Mouse (Mus musculus) cerebellum, postnatal 25 days (tissue): Measurements from ENCODE around the gene Susd3.

Source experiments
- DNase-seq, 2 experiments: peaks; one replicate each; pipeline ENCODE4 v3.0.0; 2021; ENCODE audit warnings: mixed read lengths in 2 of 2

Susd3 gene

GRCm38 (mm10) chr13:49209306-49209705 lies 39.2 kb downstream of the Susd3 start:
- no peak for DNase-seq

GRCm38 (mm10) chr13:49206341-49206740 lies 42.2 kb downstream of the Susd3 start:
- DNase-seq: peak in 1 of 2 experiments; percentile 6

GRCm38 (mm10) chr13:49205381-49205998 lies 43.0 kb downstream of the Susd3 start:
- peak; percentile 86 to 90 for DNase-seq

GRCm38 (mm10) chr13:49202556-49202955 lies 46.0 kb downstream of the Susd3 start:
- no peak for DNase-seq

DNA sequence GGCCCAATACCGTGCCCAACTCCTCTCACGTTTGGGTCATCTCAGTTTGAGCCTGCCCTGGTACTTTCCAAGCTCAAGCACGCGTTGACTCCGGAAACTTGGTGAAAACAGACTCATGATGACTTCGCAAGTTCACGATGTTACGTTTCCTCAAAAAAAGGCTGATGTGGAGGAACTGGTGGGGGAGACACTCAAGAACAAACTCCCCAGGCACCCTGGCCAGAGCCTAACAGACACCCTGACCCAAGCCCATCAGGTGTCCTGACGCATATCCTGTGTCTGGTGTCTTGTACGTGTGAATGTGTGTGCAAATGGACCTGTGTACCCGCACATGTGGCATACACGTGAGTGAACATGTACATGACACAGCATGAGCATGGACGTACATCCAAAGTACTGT lies 47.8 kb downstream of the Susd3 start:
- no peak for DNase-seq

DNA sequence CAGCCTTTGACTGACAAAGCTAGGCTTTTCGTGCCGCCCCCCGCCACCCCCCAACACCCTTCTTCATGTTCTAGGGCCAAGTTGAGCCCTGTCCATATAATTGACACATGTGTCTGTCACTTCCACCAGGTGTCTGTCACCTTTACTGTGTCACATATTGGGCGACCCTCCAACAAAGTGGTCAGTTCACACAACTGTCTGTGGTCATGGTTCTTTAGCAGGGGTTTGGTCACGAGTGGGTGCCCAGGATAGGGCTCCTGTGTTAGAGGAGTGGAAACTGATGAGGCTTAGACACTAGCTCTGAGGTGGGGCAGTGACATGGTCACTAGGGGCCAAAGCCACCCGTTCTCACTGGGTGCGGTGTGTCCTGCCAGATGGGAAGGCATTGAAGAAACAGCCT lies 48.6 kb downstream of the Susd3 start:
- no peak for DNase-seq

GRCm38 (mm10) chr13:49198734-49199133 lies 49.8 kb downstream of the Susd3 start:
- no peak for DNase-seq

GRCm38 (mm10) chr13:49196766-49197165 lies 51.7 kb downstream of the Susd3 start:
- DNase-seq: no peak

DNA sequence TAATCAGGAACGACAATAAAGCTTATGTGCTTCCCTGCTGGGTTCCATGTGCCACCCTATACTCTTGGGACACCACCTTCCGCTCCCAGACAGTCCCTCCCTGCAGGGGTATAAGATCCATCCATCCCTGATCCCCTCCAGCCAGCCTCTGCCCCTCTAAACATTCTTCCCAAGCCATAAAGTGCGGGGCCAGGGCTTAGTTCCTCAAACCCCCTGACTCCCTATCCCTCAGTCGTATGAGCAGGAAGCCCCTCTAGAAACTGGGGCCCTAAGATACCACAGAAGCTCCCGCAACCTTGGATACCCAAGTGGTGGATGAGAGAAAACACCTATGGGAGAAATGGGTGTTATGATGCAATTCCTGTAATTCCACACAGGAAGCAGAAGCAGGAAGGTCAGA lies 52.3 kb downstream of the Susd3 start:
- no peak for DNase-seq

DNA sequence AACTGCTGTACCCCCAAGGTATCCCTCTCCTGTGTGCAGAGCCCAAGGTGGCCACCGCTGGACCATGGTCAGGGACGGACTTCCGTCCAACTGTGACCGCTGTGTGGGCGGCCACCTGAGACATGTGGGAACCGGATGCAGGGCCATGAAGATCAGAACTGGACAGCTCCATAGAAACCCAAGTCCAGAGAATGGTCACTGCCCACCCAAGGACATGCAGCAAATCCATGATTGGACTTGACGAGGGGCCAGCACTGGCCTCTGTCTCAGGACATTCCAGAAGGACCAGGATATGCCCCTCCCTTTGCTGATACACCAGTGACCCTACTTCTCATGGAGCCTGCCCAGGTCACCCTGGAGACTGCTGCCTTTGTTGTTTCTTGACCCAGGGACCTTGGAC lies 52.9 kb downstream of the Susd3 start:
- DNase-seq: no peak

DNA sequence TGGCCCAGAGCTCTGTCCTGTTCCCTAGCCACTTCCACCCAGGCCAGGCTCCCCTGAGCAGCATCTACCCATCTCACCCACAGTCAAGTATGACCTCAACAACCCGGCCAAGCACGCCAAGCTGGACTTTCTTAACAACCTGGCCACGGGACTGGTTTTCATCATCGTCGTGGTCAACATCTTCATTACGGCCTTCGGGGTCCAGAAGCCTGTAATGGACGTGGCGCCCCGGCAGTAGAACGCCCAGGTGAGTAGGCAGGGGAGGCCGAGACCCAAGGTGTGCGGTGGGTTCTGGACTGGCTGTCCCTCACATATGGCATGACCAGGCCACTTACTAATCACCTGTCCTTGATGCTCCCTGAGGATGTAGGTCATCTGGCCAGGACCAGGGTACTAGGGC lies 53.7 kb downstream of the Susd3 start:
- DNase-seq: no peak

- no peak for DNase-seq
Observed at GRCm38 (mm10) chr13:49193650-49194049, 54.9 kb downstream of the Susd3 start.

GRCm38 (mm10) chr13:49192156-49192855 lies 56.2 kb downstream of the Susd3 start:
- DNase-seq: no peak

GRCm38 (mm10) chr13:49191673-49192035 lies 56.9 kb downstream of the Susd3 start:
- no peak for DNase-seq

- DNase-seq: no peak
Observed at GRCm38 (mm10) chr13:49190876-49191672, 57.4 kb downstream of the Susd3 start.

GRCm38 (mm10) chr13:49189970-49190870 lies 58.3 kb downstream of the Susd3 start:
- DNase-seq: no peak

DNA sequence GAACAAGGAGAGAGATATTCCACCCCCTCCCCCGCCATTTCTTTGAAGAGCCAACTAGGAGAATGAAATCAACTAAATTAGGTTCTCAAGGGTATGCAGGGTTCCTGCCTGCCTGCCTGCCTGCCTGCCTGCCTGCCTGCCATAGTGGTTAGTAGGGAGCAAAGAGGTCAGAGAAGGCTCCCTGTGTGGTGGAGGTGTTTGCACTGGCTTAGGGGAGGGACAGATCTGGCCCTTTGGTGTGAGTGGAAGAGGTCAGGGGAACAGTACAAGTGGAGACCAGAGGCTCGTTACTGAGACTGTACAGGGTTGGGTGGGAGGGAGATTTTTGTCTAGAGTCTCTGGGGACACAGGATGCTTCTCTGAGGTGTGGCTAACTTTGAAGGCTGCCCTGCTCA lies 59.5 kb downstream of the Susd3 start:
- DNase-seq: no peak

DNA sequence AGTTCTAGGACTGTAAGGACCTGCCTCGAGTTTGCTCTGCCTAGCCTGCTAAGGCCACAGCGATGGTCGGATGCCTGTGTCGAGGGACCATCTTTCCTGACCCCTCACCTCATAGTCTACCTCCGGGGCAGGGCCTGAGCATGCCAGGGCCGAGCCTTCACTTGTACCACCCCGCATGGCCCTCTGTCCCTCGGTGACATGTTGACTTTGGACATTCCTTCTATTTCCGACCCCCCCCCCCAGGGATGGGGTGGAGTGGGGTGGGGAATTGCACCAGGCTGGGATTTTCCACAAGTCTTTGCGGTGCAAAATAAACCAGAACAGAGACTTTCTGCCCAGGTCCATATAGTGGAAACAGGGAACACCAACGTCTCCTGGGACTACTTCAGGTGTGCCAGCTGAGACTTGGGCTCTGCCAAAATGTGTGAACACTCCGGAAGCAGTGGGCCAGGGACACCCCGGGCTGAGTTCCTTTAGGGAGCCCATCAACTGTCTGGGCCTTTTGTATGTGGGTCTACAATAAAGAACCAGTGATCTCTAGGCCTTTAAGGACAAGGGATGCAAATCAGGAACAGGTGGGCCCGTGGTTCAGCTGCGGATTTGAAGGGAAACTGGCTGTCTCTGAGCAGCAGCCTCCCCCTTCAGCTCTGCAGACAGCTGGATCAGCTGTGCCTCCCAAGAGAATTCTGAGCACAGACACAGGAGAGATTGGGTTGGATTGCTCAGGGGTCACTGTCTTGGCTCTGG lies 60.1 kb downstream of the Susd3 start:
- no peak for DNase-seq

- DNase-seq: peak; percentile 79 to 89
Observed at GRCm38 (mm10) chr13:49187288-49188218, 61.0 kb downstream of the Susd3 start, which contains the start of gene Ninj1. Ninj1 (plus strand) TSS chr13:49187485.

DNA sequence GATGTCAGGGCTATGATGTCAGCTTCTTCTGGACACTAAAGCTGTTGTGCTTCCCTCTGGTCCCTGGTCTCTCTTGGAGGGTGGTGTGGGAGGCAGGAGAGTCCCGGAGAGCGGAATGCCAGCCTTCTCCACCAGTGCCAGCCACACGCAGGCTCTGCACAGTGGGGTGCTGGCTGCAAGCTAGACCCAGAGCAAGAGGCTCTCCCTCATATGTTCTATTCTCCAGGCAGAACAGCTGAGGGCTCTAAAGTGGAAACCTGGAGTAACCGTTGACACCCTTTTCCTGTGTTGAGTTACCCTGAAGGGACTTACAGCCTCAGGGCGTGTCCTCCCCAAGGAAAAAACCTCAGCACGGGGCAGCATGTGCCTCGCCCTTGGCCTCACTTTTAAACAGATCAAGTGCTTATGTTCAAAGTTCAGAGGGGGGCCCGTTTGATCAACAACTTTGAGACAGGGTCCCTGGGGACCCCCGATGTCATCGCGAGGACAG lies 61.7 kb downstream of the Susd3 start:
- peak; percentile 37 to 44 for DNase-seq

DNA sequence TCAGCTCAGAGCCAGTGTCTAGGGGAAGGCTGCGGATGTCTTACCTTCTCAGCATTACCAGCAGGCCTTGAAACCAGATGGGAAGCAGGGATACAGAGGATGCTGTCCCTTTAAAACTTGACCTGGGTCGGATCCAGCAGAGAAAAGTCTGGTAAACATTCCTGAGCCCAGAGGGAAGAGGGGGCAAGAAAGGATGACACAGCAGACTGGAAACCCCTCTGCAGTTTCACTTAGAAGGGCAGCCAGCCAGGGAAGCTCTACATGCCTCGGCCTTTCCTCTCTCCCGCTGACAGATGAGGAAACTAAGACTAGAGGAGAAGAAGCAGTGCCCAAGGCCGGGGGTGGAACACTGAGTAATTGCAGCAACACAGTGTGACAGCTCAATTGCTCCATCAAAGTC lies 64.9 kb downstream of the Susd3 start:
- DNase-seq: no peak
